Mouse (Mus musculus): Measurements from ENCODE around the gene Gpr85. TPM values are rescaled to one million over a fixed set of nuclear protein-coding genes. Genes with fewer than 3 reads are reported as not detected.

The Gpr85 gene
- polyA plus RNA-seq (2012; rRNA removed), result 0.07 TPM in 1 of 2 replicates, not detected in the other

- H3K27ac ChIP-seq (ENCODE audit: control insufficient read depth, insufficient read depth, low read depth, low read length), result no peak within 1 kb of the TSS
- peaks cover 2% of the 10 kb centered on the region for H3K4me1 ChIP-seq (ENCODE audit: control insufficient read depth, insufficient read depth, low read length)
- no peaks in the 10 kb centered on the region for H3K36me3 ChIP-seq (ENCODE audit: control insufficient read depth, insufficient read depth, low read length)
- H3K4me3 ChIP-seq (ENCODE audit: control insufficient read depth, low read depth, low read length), result peak within 1 kb of the TSS; percentile 58
- no peaks in the 10 kb centered on the region for H3K27me3 ChIP-seq (ENCODE audit: control insufficient read depth, insufficient read depth, low read length)
- TF ChIP-seq CTCF (IDR thresholded peaks at IDR 0.05; ENCODE audit: control insufficient read depth, insufficient read depth, insufficient replicate concordance, low read depth, low read length), result no peak
- TF ChIP-seq POLR2A (IDR thresholded peaks at IDR 0.05; ENCODE audit: control insufficient read depth, low read depth, low read length), result no peak
Measured at GRCm38 (mm10) chr6:13839345-13840054, at the start of gene Gpr85. Gene Gpr85, minus strand, starts transcription at chr6:13839942.

GRCm38 (mm10) chr6:13884877-13885592 lies 45.3 kb upstream of the Gpr85 start:
- Histone ChIP-seq H3K4me1 (ENCODE audit: control insufficient read depth, insufficient read depth, low read length) (no peaks in the 10 kb centered on the region), H3K27ac (ENCODE audit: control insufficient read depth, insufficient read depth, low read depth, low read length) (no peak overlapping the region), H3K4me3 (ENCODE audit: control insufficient read depth, low read depth, low read length) (no peak overlapping the region), H3K36me3 (ENCODE audit: control insufficient read depth, insufficient read depth, low read length) (no peaks in the 10 kb centered on the region), H3K27me3 (ENCODE audit: control insufficient read depth, insufficient read depth, low read length) (no peaks in the 10 kb centered on the region)
- TF ChIP-seq CTCF (IDR thresholded peaks at IDR 0.05; ENCODE audit: control insufficient read depth, insufficient read depth, insufficient replicate concordance, low read depth, low read length), result no peak
- no peak for TF ChIP-seq POLR2A (IDR thresholded peaks at IDR 0.05; ENCODE audit: control insufficient read depth, low read depth, low read length)

- no peak for TF ChIP-seq CTCF (IDR thresholded peaks at IDR 0.05; ENCODE audit: control insufficient read depth, insufficient read depth, insufficient replicate concordance, low read depth, low read length)
- no peak for TF ChIP-seq POLR2A (IDR thresholded peaks at IDR 0.05; ENCODE audit: control insufficient read depth, low read depth, low read length)
- Histone ChIP-seq H3K27ac (ENCODE audit: control insufficient read depth, insufficient read depth, low read depth, low read length) (no peak overlapping the region), H3K27me3 (ENCODE audit: control insufficient read depth, insufficient read depth, low read length) (no peaks in the 10 kb centered on the region), H3K4me1 (ENCODE audit: control insufficient read depth, insufficient read depth, low read length) (no peaks in the 10 kb centered on the region), H3K36me3 (ENCODE audit: control insufficient read depth, insufficient read depth, low read length) (no peaks in the 10 kb centered on the region), H3K4me3 (ENCODE audit: control insufficient read depth, low read depth, low read length) (no peak overlapping the region)
Measured at GRCm38 (mm10) chr6:13882919-13883318, 43.2 kb upstream of the Gpr85 start.

GRCm38 (mm10) chr6:13873959-13874358 lies 34.2 kb upstream of the Gpr85 start:
- Histone ChIP-seq H3K4me3 (ENCODE audit: control insufficient read depth, low read depth, low read length) (no peak overlapping the region), H3K4me1 (ENCODE audit: control insufficient read depth, insufficient read depth, low read length) (peaks cover 2% of the 10 kb centered on the region; the same call in 1 of the 2 replicates), H3K27me3 (ENCODE audit: control insufficient read depth, insufficient read depth, low read length) (no peaks in the 10 kb centered on the region), H3K27ac (ENCODE audit: control insufficient read depth, insufficient read depth, low read depth, low read length) (no peak overlapping the region), H3K36me3 (ENCODE audit: control insufficient read depth, insufficient read depth, low read length) (no peaks in the 10 kb centered on the region)
- no peak for TF ChIP-seq CTCF (IDR thresholded peaks at IDR 0.05; ENCODE audit: control insufficient read depth, insufficient read depth, insufficient replicate concordance, low read depth, low read length)
- no peak for TF ChIP-seq POLR2A (IDR thresholded peaks at IDR 0.05; ENCODE audit: control insufficient read depth, low read depth, low read length)

GRCm38 (mm10) chr6:13872076-13872475 lies 32.3 kb upstream of the Gpr85 start:
- H3K27ac ChIP-seq (ENCODE audit: control insufficient read depth, insufficient read depth, low read depth, low read length), result no peak overlapping the region
- H3K4me1 ChIP-seq (ENCODE audit: control insufficient read depth, insufficient read depth, low read length), result peaks cover 2% of the 10 kb centered on the region; the same call in 1 of the 2 replicates
- H3K36me3 ChIP-seq (ENCODE audit: control insufficient read depth, insufficient read depth, low read length), result no peaks in the 10 kb centered on the region
- H3K27me3 ChIP-seq (ENCODE audit: control insufficient read depth, insufficient read depth, low read length), result no peaks in the 10 kb centered on the region
- TF ChIP-seq POLR2A (IDR thresholded peaks at IDR 0.05; ENCODE audit: control insufficient read depth, low read depth, low read length) (no peak), CTCF (IDR thresholded peaks at IDR 0.05; ENCODE audit: control insufficient read depth, insufficient read depth, insufficient replicate concordance, low read depth, low read length) (no peak)
- no peak overlapping the region for H3K4me3 ChIP-seq (ENCODE audit: control insufficient read depth, low read depth, low read length)

- H3K4me1 ChIP-seq (ENCODE audit: control insufficient read depth, insufficient read depth, low read length), result peaks cover 2% of the 10 kb centered on the region; the same call in 1 of the 2 replicates
- H3K27ac ChIP-seq (ENCODE audit: control insufficient read depth, insufficient read depth, low read depth, low read length), result peak overlapping the region; percentile 55
- H3K36me3 ChIP-seq (ENCODE audit: control insufficient read depth, insufficient read depth, low read length), result no peaks in the 10 kb centered on the region
- peak overlapping the region; percentile 94 for H3K4me3 ChIP-seq (ENCODE audit: control insufficient read depth, low read depth, low read length)
- TF ChIP-seq POLR2A (IDR thresholded peaks at IDR 0.05; ENCODE audit: control insufficient read depth, low read depth, low read length) (no peak), CTCF (IDR thresholded peaks at IDR 0.05; ENCODE audit: control insufficient read depth, insufficient read depth, insufficient replicate concordance, low read depth, low read length) (no peak)
- H3K27me3 ChIP-seq (ENCODE audit: control insufficient read depth, insufficient read depth, low read length), result no peaks in the 10 kb centered on the region
Measured at GRCm38 (mm10) chr6:13871625-13871958, 31.9 kb upstream of the Gpr85 start.

GRCm38 (mm10) chr6:13870919-13871624 lies 31.3 kb upstream of the Gpr85 start, which contains the start of gene 2610001J05Rik:
Gene 2610001J05Rik, minus strand, starts transcription at chr6:13871518.
- H3K4me1 ChIP-seq (ENCODE audit: control insufficient read depth, insufficient read depth, low read length), result peaks cover 2% of the 10 kb centered on the region; the same call in 1 of the 2 replicates
- H3K36me3 ChIP-seq (ENCODE audit: control insufficient read depth, insufficient read depth, low read length), result no peaks in the 10 kb centered on the region
- peak within 1 kb of the TSS; percentile 55 for H3K27ac ChIP-seq (ENCODE audit: control insufficient read depth, insufficient read depth, low read depth, low read length)

More at GRCm38 (mm10) chr6:13870919-13871624, 31.3 kb upstream of the Gpr85 start, which contains the start of gene 2610001J05Rik:
- peak; percentile 97 for TF ChIP-seq POLR2A (IDR thresholded peaks at IDR 0.05; ENCODE audit: control insufficient read depth, low read depth, low read length)
- no peak for TF ChIP-seq CTCF (IDR thresholded peaks at IDR 0.05; ENCODE audit: control insufficient read depth, insufficient read depth, insufficient replicate concordance, low read depth, low read length)
- Histone ChIP-seq H3K4me3 (ENCODE audit: control insufficient read depth, low read depth, low read length) (peak within 1 kb of the TSS; percentile 94), H3K27me3 (ENCODE audit: control insufficient read depth, insufficient read depth, low read length) (no peaks in the 10 kb centered on the region)

Measured in testis, adult 2 months (tissue).